Mouse (Mus musculus): ENCODE measurements around the gene Tns3.

DNA sequence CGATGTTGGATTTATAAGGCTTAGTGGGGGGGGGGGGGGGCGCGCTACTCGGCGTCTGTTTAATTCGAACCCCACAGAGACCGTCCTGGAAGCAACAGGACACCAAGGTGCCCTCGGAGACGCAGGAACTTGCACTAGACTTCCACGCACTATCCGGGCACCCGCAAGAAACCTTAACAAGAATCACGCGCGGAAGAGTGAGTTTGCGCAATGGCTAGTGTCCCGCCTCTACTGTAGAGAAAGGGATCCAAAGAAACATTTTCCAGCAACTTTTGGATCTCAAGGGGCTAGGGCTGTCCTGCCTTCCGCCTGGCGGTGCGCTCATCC is 40.5 kb downstream of the Tns3 start:
- TF ChIP-seq MAX (IDR thresholded peaks at IDR 0.05) (no peak), CTCF (IDR thresholded peaks at IDR 0.05; ENCODE audit: control insufficient read depth, insufficient read depth, insufficient read length) (no peak), USF1 (IDR thresholded peaks at IDR 0.05; ENCODE audit: low read depth) (no peak), MYOG (IDR thresholded peaks at IDR 0.05; ENCODE audit: control insufficient read depth, extremely low read depth, insufficient read length) (no peak), MYOD1 (IDR thresholded peaks at IDR 0.05; ENCODE audit: control insufficient read depth, insufficient read length, low read depth) (no peak), FOSL1 (IDR thresholded peaks at IDR 0.05; ENCODE audit: insufficient read depth, low read length, poor library complexity, severe bottlenecking) (no peak)

Data from C2C12 (cell line).